Mouse (Mus musculus): ENCODE data around the gene Sdhd. TPM values are rescaled to one million over a fixed set of nuclear protein-coding genes. Genes with fewer than 3 reads are reported as not detected.

Sdhd gene
- polyA plus RNA-seq, 1 experiment from 2014 or later: 215 TPM

DNA sequence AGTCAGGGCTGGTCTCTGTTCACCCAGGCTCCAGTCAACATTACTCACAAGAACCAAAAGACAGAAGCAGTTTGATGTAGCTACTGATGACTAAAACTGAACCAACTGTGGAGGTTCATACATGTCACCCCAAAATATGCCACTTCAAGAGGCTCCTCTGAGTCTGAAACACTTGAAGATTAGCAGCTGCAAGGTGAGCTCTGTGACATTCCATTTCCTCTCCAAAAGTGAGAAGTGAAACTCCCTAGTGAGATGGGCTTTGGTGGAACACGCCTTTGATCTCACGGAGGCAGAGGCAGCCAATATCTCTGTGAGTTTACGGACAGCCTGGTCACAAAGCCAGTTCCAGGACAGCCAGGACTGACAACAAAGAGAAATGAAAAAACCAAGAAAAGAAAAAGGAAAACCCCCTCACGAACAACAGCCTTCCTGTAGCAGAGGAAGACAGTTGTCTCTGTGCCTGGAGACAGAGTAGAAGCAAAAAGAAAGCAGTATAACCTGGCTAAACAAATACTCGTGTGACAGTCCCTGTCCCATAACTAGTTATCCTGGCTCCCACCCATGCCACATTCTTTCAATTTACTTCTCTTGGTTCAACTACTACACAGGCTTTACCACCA lies 55.6 kb downstream of the Sdhd start:
- Histone ChIP-seq H3K4me1 (replicated peaks; ENCODE audit: control insufficient read depth, insufficient read depth, low read length) (no peaks in the 10 kb centered on the region), H3K9ac (replicated peaks; ENCODE audit: low read depth, low read length) (no peak overlapping the region), H3K9me3 (ENCODE audit: control insufficient read depth, low read length) (no peaks in the 10 kb centered on the region), H3K4me3 (replicated peaks; ENCODE audit: low read length) (no peak overlapping the region), H3K27me3 (replicated peaks; ENCODE audit: control insufficient read depth, insufficient read depth, low read length) (no peaks in the 10 kb centered on the region), H3K27ac (ENCODE audit: low read length) (no peak overlapping the region), H3K4me2 (ENCODE audit: low read length) (no peak overlapping the region), H3K36me3 (ENCODE audit: control insufficient read depth, insufficient read depth) (no peaks in the 10 kb centered on the region)
- whole genome bisulfite sequencing: 73% methylated on average over 5 of the region's 5 CpGs
- ATAC-seq: no peak

Other genes with a start within 250 kb of the Sdhd start
- gene Plet1, start 109.3 kb downstream of the Sdhd start, polyA plus RNA-seq (2015; fragmentation: Nextera tagmentation; extraction: Ambion mirVana): 0.22 and 0.44 TPM in 2 replicates
- gene Pts, start 75.1 kb downstream of the Sdhd start, polyA plus RNA-seq (2015; fragmentation: Nextera tagmentation; extraction: Ambion mirVana): 86.8 and 94.1 TPM in 2 replicates
- gene Il18, start 49.0 kb downstream of the Sdhd start, polyA plus RNA-seq (2015; fragmentation: Nextera tagmentation; extraction: Ambion mirVana): 15.8 and 16.5 TPM in 2 replicates
- gene Bco2, start 48.6 kb downstream of the Sdhd start, polyA plus RNA-seq (2015; fragmentation: Nextera tagmentation; extraction: Ambion mirVana): 0.52 and 0.61 TPM in 2 replicates
- not detected in 2 replicates for gene Tex12, start 42.5 kb downstream of the Sdhd start, polyA plus RNA-seq (2015; fragmentation: Nextera tagmentation; extraction: Ambion mirVana)
- gene Timm8b, start 98 bp upstream of the Sdhd start, polyA plus RNA-seq (2015; fragmentation: Nextera tagmentation; extraction: Ambion mirVana): 308 and 327 TPM in 2 replicates
- gene Pih1d2, start 13.5 kb upstream of the Sdhd start, polyA plus RNA-seq (2015; fragmentation: Nextera tagmentation; extraction: Ambion mirVana): 2.7 and 4.1 TPM in 2 replicates
- gene Nkapd1, start 13.7 kb upstream of the Sdhd start, polyA plus RNA-seq (2015; fragmentation: Nextera tagmentation; extraction: Ambion mirVana): 19.7 and 20.6 TPM in 2 replicates
- gene Dlat, start 56.0 kb upstream of the Sdhd start, polyA plus RNA-seq (2015; fragmentation: Nextera tagmentation; extraction: Ambion mirVana): 43.4 and 44.3 TPM in 2 replicates
- gene Dixdc1, start 135.7 kb upstream of the Sdhd start, polyA plus RNA-seq (2015; fragmentation: Nextera tagmentation; extraction: Ambion mirVana): 28.5 and 29.7 TPM in 2 replicates
- gene 2310030G06Rik, start 142.7 kb upstream of the Sdhd start, polyA plus RNA-seq (2015; fragmentation: Nextera tagmentation; extraction: Ambion mirVana): 1.5 and 1.7 TPM in 2 replicates
- 10.1 and 17.3 TPM in 2 replicates for gene Cryab, start 147.5 kb upstream of the Sdhd start, polyA plus RNA-seq (2015; fragmentation: Nextera tagmentation; extraction: Ambion mirVana)
- gene Hspb2, start 148.5 kb upstream of the Sdhd start, polyA plus RNA-seq (2015; fragmentation: Nextera tagmentation; extraction: Ambion mirVana): 0.81 and 0.96 TPM in 2 replicates
- gene Fdxacb1, start 164.4 kb upstream of the Sdhd start, polyA plus RNA-seq (2015; fragmentation: Nextera tagmentation; extraction: Ambion mirVana): 12.0 and 13.3 TPM in 2 replicates
- gene Alg9, start 171.2 kb upstream of the Sdhd start, polyA plus RNA-seq (2015; fragmentation: Nextera tagmentation; extraction: Ambion mirVana): 51.0 and 54.1 TPM in 2 replicates
- 52.5 and 56.1 TPM in 2 replicates for gene 1110032A03Rik, start 171.7 kb upstream of the Sdhd start, polyA plus RNA-seq (2015; fragmentation: Nextera tagmentation; extraction: Ambion mirVana)
- gene Ppp2r1b, start 241.5 kb upstream of the Sdhd start, polyA plus RNA-seq (2015; fragmentation: Nextera tagmentation; extraction: Ambion mirVana): 86.4 and 104 TPM in 2 replicates

Data from forebrain, embryonic 16.5 days (tissue).